Mouse (Mus musculus): ENCODE measurements around the gene Ttc24. TPM values are rescaled to one million over a fixed set of nuclear protein-coding genes. Genes with fewer than 3 reads are reported as not detected.

The Ttc24 gene
- polyA plus RNA-seq, 1 experiment from 2014 or later = not detected

GRCm38 (mm10) chr3:88073631-88074030 is 4.5 kb downstream of the Ttc24 start:
- TF ChIP-seq CTCF (IDR thresholded peaks at IDR 0.05; ENCODE audit: low read depth) = no peak
- Histone ChIP-seq H3K9ac (ENCODE audit: low read depth, low read length) (no peak overlapping the region), H3K27ac (ENCODE audit: low read depth, low read length) (no peak overlapping the region), H3K4me1 (replicated peaks; ENCODE audit: control insufficient read depth, insufficient read depth, low read length) (no peaks in the 10 kb centered on the region), H3K4me3 (ENCODE audit: low read depth, low read length) (no peak overlapping the region), H3K4me2 (replicated peaks; ENCODE audit: low read depth) (no peak overlapping the region), H3K9me3 (ENCODE audit: control insufficient read depth) (no peaks in the 10 kb centered on the region), H3K27me3 (replicated peaks; ENCODE audit: control insufficient read depth, insufficient read depth, low read length) (0 out of 2 replicates have a peak, but pooled peaks cover 3% of the 10 kb centered on the region), H3K36me3 (ENCODE audit: control insufficient read depth, insufficient read depth) (no peaks in the 10 kb centered on the region)
- no peak for ATAC-seq
- WGBS = 62% methylated on average over 2 of the region's 2 CpGs

DNA sequence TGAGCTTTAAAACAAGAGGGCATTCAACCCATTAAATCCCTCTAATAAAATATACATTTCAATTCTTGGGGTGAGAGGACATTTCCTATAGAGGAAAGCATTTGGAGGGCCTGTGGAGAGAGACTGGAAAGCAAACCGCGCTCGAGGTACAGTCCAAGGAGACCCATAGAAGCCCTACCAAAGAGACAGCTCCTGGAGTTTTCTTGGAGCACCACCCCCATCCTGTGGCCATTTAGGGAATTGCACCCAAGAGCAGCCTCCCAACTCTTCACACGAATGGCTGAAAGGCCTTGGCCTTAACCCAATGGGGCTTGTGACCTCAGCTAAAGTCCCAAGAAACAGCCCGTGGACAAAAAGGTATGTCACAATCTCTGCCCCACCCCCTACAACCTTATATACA is 6.3 kb downstream of the Ttc24 start:
- H3K4me1 ChIP-seq (replicated peaks; ENCODE audit: control insufficient read depth, insufficient read depth, low read length) = no peaks in the 10 kb centered on the region
- H3K27me3 ChIP-seq (replicated peaks; ENCODE audit: control insufficient read depth, insufficient read depth, low read length) = no peaks in the 10 kb centered on the region
- WGBS = 4% methylated on average over 5 of the region's 5 CpGs
- H3K27ac ChIP-seq (ENCODE audit: low read depth, low read length) = no peak overlapping the region
- no peaks in the 10 kb centered on the region for H3K36me3 ChIP-seq (ENCODE audit: control insufficient read depth, insufficient read depth)
- no peak for ATAC-seq
- no peak overlapping the region for H3K9ac ChIP-seq (ENCODE audit: low read depth, low read length)
- H3K9me3 ChIP-seq (ENCODE audit: control insufficient read depth) = no peaks in the 10 kb centered on the region
- H3K4me2 ChIP-seq (replicated peaks; ENCODE audit: low read depth) = no peak overlapping the region
- TF ChIP-seq CTCF (IDR thresholded peaks at IDR 0.05; ENCODE audit: low read depth) = peak; percentile 92
- H3K4me3 ChIP-seq (ENCODE audit: low read depth, low read length) = no peak overlapping the region

- H3K9ac ChIP-seq (ENCODE audit: low read depth, low read length) = no peak overlapping the region
- no peak overlapping the region for H3K27ac ChIP-seq (ENCODE audit: low read depth, low read length)
- H3K4me1 ChIP-seq (replicated peaks; ENCODE audit: control insufficient read depth, insufficient read depth, low read length) = no peaks in the 10 kb centered on the region
- ATAC-seq = no peak
- no peak overlapping the region for H3K4me2 ChIP-seq (replicated peaks; ENCODE audit: low read depth)
- TF ChIP-seq CTCF (IDR thresholded peaks at IDR 0.05; ENCODE audit: low read depth) = no peak
- WGBS = 30% methylated on average over 2 of the region's 2 CpGs
- no peaks in the 10 kb centered on the region for H3K36me3 ChIP-seq (ENCODE audit: control insufficient read depth, insufficient read depth)
- no peaks in the 10 kb centered on the region for H3K27me3 ChIP-seq (replicated peaks; ENCODE audit: control insufficient read depth, insufficient read depth, low read length)
- no peak overlapping the region for H3K4me3 ChIP-seq (ENCODE audit: low read depth, low read length)
- no peaks in the 10 kb centered on the region for H3K9me3 ChIP-seq (ENCODE audit: control insufficient read depth)
Measured at GRCm38 (mm10) chr3:88068386-88068785, 9.7 kb downstream of the Ttc24 start.

DNA sequence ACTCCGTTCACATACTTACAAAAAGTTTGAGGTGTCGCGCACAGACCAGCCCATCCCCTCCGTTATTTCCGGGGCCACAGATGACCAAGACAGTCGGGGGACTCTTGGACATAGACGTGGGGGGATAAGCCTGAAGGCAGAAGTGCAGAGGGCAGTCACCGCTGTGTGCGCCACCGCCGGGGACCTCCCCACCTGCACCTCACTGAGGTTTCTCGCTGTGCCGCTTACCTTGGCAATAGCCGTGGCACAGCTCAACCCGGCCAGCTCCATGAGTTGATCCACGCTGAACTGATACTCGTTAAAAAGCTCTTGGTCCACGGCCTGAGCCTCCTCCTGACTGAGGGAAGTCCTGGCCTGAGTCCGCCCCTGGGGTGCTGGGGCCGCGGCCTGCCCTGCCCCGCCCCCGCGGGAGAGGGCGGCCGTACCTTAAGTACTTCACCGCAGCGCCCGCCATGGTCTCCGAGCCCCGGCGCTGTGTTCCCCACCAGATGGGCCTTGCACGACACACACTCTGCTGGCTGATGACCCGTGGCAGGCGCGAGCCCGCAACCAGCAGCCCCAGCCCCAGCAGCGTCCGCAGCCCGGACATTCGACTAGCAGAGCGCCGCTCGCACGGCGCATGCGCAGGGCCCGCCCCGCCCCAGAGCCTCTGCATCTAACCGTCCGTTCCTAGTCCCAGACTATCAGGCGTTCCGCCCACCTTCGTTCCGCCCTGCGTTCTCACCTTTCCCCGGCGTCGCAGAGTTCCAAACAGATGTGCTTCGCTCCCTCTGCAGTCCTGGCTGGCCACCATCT is 20.0 kb downstream of the Ttc24 start, which contains the start of gene Naxe:
Gene Naxe, minus strand, starts transcription at position 594 of the 795 bp plus-strand sequence.
- Histone ChIP-seq H3K27ac (ENCODE audit: low read depth, low read length) (0 out of 2 replicates have a peak within 1 kb of the TSS, but pooled peaks have one; percentile 15), H3K4me1 (replicated peaks; ENCODE audit: control insufficient read depth, insufficient read depth, low read length) (no peaks in the 10 kb centered on the region), H3K4me2 (replicated peaks; ENCODE audit: low read depth) (peak within 1 kb of the TSS; percentile 95), H3K9ac (ENCODE audit: low read depth, low read length) (peak within 1 kb of the TSS; percentile 73), H3K9me3 (ENCODE audit: control insufficient read depth) (no peaks in the 10 kb centered on the region), H3K4me3 (ENCODE audit: low read depth, low read length) (peak within 1 kb of the TSS; percentile 94), H3K27me3 (replicated peaks; ENCODE audit: control insufficient read depth, insufficient read depth, low read length) (no peaks in the 10 kb centered on the region), H3K36me3 (ENCODE audit: control insufficient read depth, insufficient read depth) (peaks cover 20% of the 10 kb centered on the region)
- ATAC-seq = peak; percentile 91
- 1% methylated on average over 60 of the region's 60 CpGs for WGBS
- TF ChIP-seq CTCF (IDR thresholded peaks at IDR 0.05; ENCODE audit: low read depth) = no peak

- H3K4me2 ChIP-seq (replicated peaks; ENCODE audit: low read depth) = no peak overlapping the region
- no peak overlapping the region for H3K9ac ChIP-seq (ENCODE audit: low read depth, low read length)
- no peaks in the 10 kb centered on the region for H3K4me1 ChIP-seq (replicated peaks; ENCODE audit: control insufficient read depth, insufficient read depth, low read length)
- no peaks in the 10 kb centered on the region for H3K9me3 ChIP-seq (ENCODE audit: control insufficient read depth)
- H3K36me3 ChIP-seq (ENCODE audit: control insufficient read depth, insufficient read depth) = peaks cover 22% of the 10 kb centered on the region
- no peaks in the 10 kb centered on the region for H3K27me3 ChIP-seq (replicated peaks; ENCODE audit: control insufficient read depth, insufficient read depth, low read length)
- no peak for TF ChIP-seq CTCF (IDR thresholded peaks at IDR 0.05; ENCODE audit: low read depth)
- H3K4me3 ChIP-seq (ENCODE audit: low read depth, low read length) = no peak overlapping the region
- ATAC-seq = no peak
- 90% methylated on average over 6 of the region's 6 CpGs for WGBS
- H3K27ac ChIP-seq (ENCODE audit: low read depth, low read length) = no peak overlapping the region
Measured at GRCm38 (mm10) chr3:88057030-88057429, 21.1 kb downstream of the Ttc24 start.

- Histone ChIP-seq H3K4me1 (replicated peaks; ENCODE audit: control insufficient read depth, insufficient read depth, low read length) (no peaks in the 10 kb centered on the region), H3K36me3 (ENCODE audit: control insufficient read depth, insufficient read depth) (peaks cover 23% of the 10 kb centered on the region), H3K9ac (ENCODE audit: low read depth, low read length) (no peak overlapping the region), H3K9me3 (ENCODE audit: control insufficient read depth) (no peaks in the 10 kb centered on the region), H3K4me2 (replicated peaks; ENCODE audit: low read depth) (no peak overlapping the region), H3K27ac (ENCODE audit: low read depth, low read length) (no peak overlapping the region), H3K4me3 (ENCODE audit: low read depth, low read length) (no peak overlapping the region), H3K27me3 (replicated peaks; ENCODE audit: control insufficient read depth, insufficient read depth, low read length) (no peaks in the 10 kb centered on the region)
- 48% methylated on average over 3 of the region's 3 CpGs for whole genome bisulfite sequencing
- ATAC-seq = no peak
- no peak for TF ChIP-seq CTCF (IDR thresholded peaks at IDR 0.05; ENCODE audit: low read depth)
Measured at GRCm38 (mm10) chr3:88049532-88049931, 28.6 kb downstream of the Ttc24 start.
